8 mouse cellular contexts compared by ENCODE assay signal in genomic region chr8:116731976-116732683, GRCm38 (mm10). TPM values are rescaled to one million over a fixed set of nuclear protein-coding genes. Genes with fewer than 3 reads are reported as not detected.
DNase-seq lines count a peak whose midpoint lies in the region; ATAC-seq and TF ChIP-seq lines count a peak whose summit lies in the region.

No protein-coding gene starts in this region.

- peaks cover 3% of the 10 kb centered on the region; the same call in 1 of the 2 replicates for H3K9me3 ChIP-seq in limb, embryonic 12.5 days

- TF ChIP-seq CTCF in gastrocnemius, adult 2 months (IDR thresholded peaks at IDR 0.05) = no peak
- no peak for TF ChIP-seq CTCF in Patski (IDR thresholded peaks at IDR 0.05)
- TF ChIP-seq CTCF in thymus, adult 2 months (IDR thresholded peaks at IDR 0.05; ENCODE audit: borderline replicate concordance, control insufficient read depth, extremely low read depth, insufficient read depth, low read length, poor library complexity) = no peak

- H3K4me2 ChIP-seq in limb, embryonic 12.5 days = peak overlapping the region; percentile 82

- POLR2A ChIA-PET in Patski (lab: Charles Lee) = no interaction called here

- H3K27me3 ChIP-seq in Patski = peaks cover 4% of the 10 kb centered on the region
- peaks cover 20% of the 10 kb centered on the region for H3K27me3 ChIP-seq in limb, embryonic 12.5 days
- H3K27me3 ChIP-seq in thymus, adult 2 months (ENCODE audit: control insufficient read depth, insufficient read depth, low read length) = no peaks in the 10 kb centered on the region

- H3K4me3 ChIP-seq in gastrocnemius, adult 2 months = peak overlapping the region; percentile 92
- peak overlapping the region; percentile 69 for H3K4me3 ChIP-seq in limb, embryonic 12.5 days (replicated peaks)
- peak overlapping the region; percentile 98 for H3K4me3 ChIP-seq in thymus, adult 2 months (ENCODE audit: control insufficient read depth, insufficient read depth, low read length)

- in situ Hi-C loops in Patski (cut with MboI; ENCODE audit: low pct_unique_long_range_greater_than_20kb) = no loop called here

- intact Hi-C loops in gastrocnemius, adult 2 months (cut with DNase I) = loop anchor here (5.0 kb wide), 1 partner anchor 230 kb away; the partner anchor contains the start of gene Dynlrb2
- intact Hi-C loops in heart, postnatal 14 days (cut with DNase I) = loop anchor here (10.0 kb wide), 1 partner anchor 227 kb away; the partner anchor contains the start of gene Dynlrb2

- WGBS in limb, embryonic 12.5 days = 1% methylated on average over 46 of the region's 46 CpGs
- 2% methylated on average over 43 of the region's 46 CpGs for WGBS in thymus, adult 2 months

- peaks cover 5% of the 10 kb centered on the region for H3K4me1 ChIP-seq in limb, embryonic 12.5 days (replicated peaks)
- peaks cover 18% of the 10 kb centered on the region for H3K4me1 ChIP-seq in thymus, adult 2 months (replicated peaks; ENCODE audit: control insufficient read depth, insufficient read depth, low read length)

- peak overlapping the region; percentile 84 for H3K9ac ChIP-seq in limb, embryonic 12.5 days (replicated peaks)

- no peak for DNase-seq in gastrocnemius, adult 2 months
- DNase-seq in gastrocnemius, postnatal 10 days = no peak
- DNase-seq in Patski (ENCODE audit: low read depth, low spot score) = no peak
- peak; percentile 39 for DNase-seq in embryo, embryonic 10.5 days (ENCODE audit: low spot score)
- peak; percentile 4 to 11 for DNase-seq in heart, postnatal 14 days
- peak; percentile 30 for DNase-seq in mesoderm, embryonic 11.5 days (ENCODE audit: low read depth, low spot score)
- DNase-seq in thymus, adult 2 months = peak; percentile 24

- peaks cover 3% of the 10 kb centered on the region; the same call in 1 of the 2 replicates for H3K36me3 ChIP-seq in limb, embryonic 12.5 days
- H3K36me3 ChIP-seq in thymus, adult 2 months (ENCODE audit: control insufficient read depth, insufficient read depth, low read length) = peaks cover 4% of the 10 kb centered on the region; the same call in 1 of the 2 replicates

- peak; percentile 67 for ATAC-seq in Patski
- ATAC-seq in limb, embryonic 12.5 days (ENCODE audit: insufficient number of reproducible peaks, insufficient read depth, low FRiP score, low TSS enrichment, low read depth) = peak; percentile 64

- CTCF ChIA-PET in Patski (lab: Charles Lee) = no interaction called here

- TF ChIP-seq POLR2A in thymus, adult 2 months (IDR thresholded peaks at IDR 0.05; ENCODE audit: control insufficient read depth, extremely low read depth, insufficient read depth, low read length, poor library complexity) = no peak

- peak overlapping the region; percentile 90 for H3K27ac ChIP-seq in gastrocnemius, adult 2 months
- peak overlapping the region; percentile 85 for H3K27ac ChIP-seq in limb, embryonic 12.5 days
- H3K27ac ChIP-seq in thymus, adult 2 months (ENCODE audit: control insufficient read depth, insufficient read depth, low read length) = peak overlapping the region; percentile 42

RNA-seq across cellular contexts. Expression of gene Cdyl2, which starts 0.7 kb away (rescaled TPM):
- 1 to 10 TPM; 2.8 to 3.3 TPM for total RNA-seq in gastrocnemius, adult 2 months (2021)
- total RNA-seq in gastrocnemius, postnatal 10 days (2021) = 1 to 10 TPM; 5.5 to 6.5 TPM
- 2.1 TPM for polyA plus RNA-seq in Patski (2021)
- total RNA-seq in heart, postnatal 14 days (2021) = 1 to 10 TPM; 4.9 to 5.9 TPM
- 8.1 and 8.2 TPM in 2 replicates for polyA plus RNA-seq in limb, embryonic 12.5 days (2016; fragmentation: Nextera tagmentation; extraction: Ambion mirVana)
- 12.1 and 13.3 TPM in 2 replicates for polyA plus RNA-seq in thymus, adult 2 months (2012; rRNA removed)

Comparison
In these comparisons a context has a peak if more than half of its experiments do, and no peak if none do; other contexts are left out.
1. DNase-seq: peak in embryo, embryonic 10.5 days (single experiment), heart, postnatal 14 days (2 of 2), mesoderm, embryonic 11.5 days (single experiment) and thymus, adult 2 months (single experiment); none in gastrocnemius, adult 2 months (single experiment), gastrocnemius, postnatal 10 days (single experiment) and Patski (single experiment).
2. Peak in every context shown above with its lines, with median percentiles within 50 percentile points of each other: H3K27ac ChIP-seq and H3K4me3 ChIP-seq.